Mouse (Mus musculus) MEL (cell line): ENCODE results near the gene Gpx4.

ENCODE experiments used
- CTCF ChIP-seq, 3 experiments: IDR thresholded peaks in 2 of 3; conservative IDR thresholded peaks in 1 of 3; 2 replicates each; pipeline ENCODE4 v1.5.1; 2011 to 2012; ENCODE audit warnings: low read length in 3 of 3, low read depth in 2 of 3, mild to moderate bottlenecking in 2 of 3, improper control_type of control experiment in 1 of 3, inconsistent platforms in 1 of 3, mixed read lengths in 1 of 3, moderate library complexity in 1 of 3; ENCODE audit not compliant: control insufficient read depth in 1 of 3, insufficient read depth in 1 of 3, poor library complexity in 1 of 3, severe bottlenecking in 1 of 3
- GATA1 ChIP-seq: IDR thresholded peaks from 2 replicates; pipeline ENCODE4 v1.6.1; 2011; ENCODE audit warnings: low read depth, low read length, improper control_type of control experiment
- MAFK ChIP-seq: IDR thresholded peaks from 2 replicates; pipeline ENCODE4 v1.6.1; 2011; ENCODE audit warnings: low read depth, mild to moderate bottlenecking, low read length, improper control_type of control experiment, borderline replicate concordance
- POLR2A ChIP-seq, 2 experiments: IDR thresholded peaks; 2 replicates each; pipeline ENCODE4 v1.6.1; 2011 to 2012; ENCODE audit warnings: low read length in 2 of 2, mild to moderate bottlenecking in 2 of 2, control low read depth in 1 of 2, improper control_type of control experiment in 1 of 2, low read depth in 1 of 2, moderate library complexity in 1 of 2; ENCODE audit not compliant: control insufficient read depth in 1 of 2, insufficient read depth in 1 of 2, poor library complexity in 1 of 2
- USF2 ChIP-seq, 2 experiments: IDR thresholded peaks; 2 replicates each; pipeline ENCODE4 v1.6.1; 2011 to 2012; ENCODE audit warnings: improper control_type of control experiment in 2 of 2, low read length in 2 of 2, borderline replicate concordance in 1 of 2, inconsistent platforms in 1 of 2, low read depth in 1 of 2, mild to moderate bottlenecking in 1 of 2; ENCODE audit not compliant: insufficient read depth in 1 of 2
- ZKSCAN1 ChIP-seq: IDR thresholded peaks from 2 replicates; pipeline ENCODE4 v1.6.1; 2012; ENCODE audit warnings: low read depth, mild to moderate bottlenecking, inconsistent platforms, low read length, improper control_type of control experiment, moderate library complexity

DNA sequence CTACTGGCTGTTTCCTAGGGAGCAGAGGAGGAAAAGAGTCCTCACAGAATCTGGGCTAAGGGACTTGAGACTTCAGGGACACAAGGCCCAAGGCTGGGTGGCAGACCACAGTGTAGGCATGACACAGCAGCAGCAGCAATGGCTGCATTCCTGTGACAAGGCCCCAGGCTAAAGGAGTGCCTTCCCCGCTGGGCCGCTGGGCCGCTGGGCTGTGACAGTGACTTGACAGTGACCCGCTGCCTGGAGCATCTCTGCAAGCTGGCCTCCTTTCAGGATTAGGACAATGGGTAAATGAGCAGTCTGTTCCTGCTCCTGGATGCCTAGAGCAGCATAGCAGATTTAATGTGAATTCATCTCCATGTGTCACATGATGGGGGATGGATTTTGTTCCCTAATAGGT is 2.9 kb upstream of the Gpx4 start:
- TF ChIP-seq GATA1 (no peak), MAFK (no peak), ZKSCAN1 (no peak), POLR2A (IDR thresholded peaks at IDR 0.05; ENCODE audit: control insufficient read depth in 1 of 2, insufficient read depth in 1 of 2, low read depth in 1 of 2, low read length in 2 of 2, poor library complexity in 1 of 2) (no peak), USF2 (IDR thresholded peaks at IDR 0.05; ENCODE audit: borderline replicate concordance in 1 of 2, insufficient read depth in 1 of 2, low read depth in 1 of 2, low read length in 2 of 2) (no peak), CTCF (IDR thresholded peaks at IDR 0.05 in 2 of 3, conservative IDR thresholded peaks at IDR 0.05 in 1 of 3; ENCODE audit: control insufficient read depth in 1 of 3, insufficient read depth in 1 of 3, low read depth in 2 of 3, low read length in 3 of 3, poor library complexity in 1 of 3, severe bottlenecking in 1 of 3) (no peak)
